Mouse (Mus musculus) embryonic facial prominence, embryonic 14.5 days (tissue): ENCODE measurements around the gene Acp2. TPM values are rescaled to one million over a fixed set of nuclear protein-coding genes. Genes with fewer than 3 reads are reported as not detected.
A peak's percentile ranks its signal among the peaks of the same experiment; 100 is the strongest.

Experiments
- ATAC-seq: fragments of 200-750 bp; cut with Nextera tagmentation; 2 replicates; pipeline ENCODE4 v1.8.0; 2017; ENCODE audit warnings: low read depth, moderate number of reproducible peaks, moderate TSS enrichment
- DNase-seq: peaks from one replicate; pipeline ENCODE4 v3.0.0-alpha.2; 2015; ENCODE audit warnings: low spot score
- H3K27ac ChIP-seq: fragments of 300-500 bp; sonication (generic); replicated peaks from 2 replicates; pipeline ENCODE4 v1.5.1; 2014; ENCODE audit warnings: low read depth, mild to moderate bottlenecking, low read length, moderate library complexity
- H3K27me3 ChIP-seq: fragments of 300-500 bp; sonication (generic); replicated peaks from 2 replicates; pipeline ENCODE4 v1.6.1; 2014; ENCODE audit warnings: low read length; ENCODE audit not compliant: control insufficient read depth, insufficient read depth
- H3K36me3 ChIP-seq: fragments of 300-500 bp; sonication (generic); 2 replicates; pipeline ENCODE4 v1.6.1; 2014; ENCODE audit warnings: low read length, mixed read lengths; ENCODE audit not compliant: control insufficient read depth, insufficient read depth
- H3K4me1 ChIP-seq: fragments of 300-500 bp; sonication (generic); 2 replicates; pipeline ENCODE4 v1.6.1; 2014; ENCODE audit warnings: antibody characterized with exemption, low read length; ENCODE audit not compliant: control insufficient read depth, insufficient read depth
- H3K4me2 ChIP-seq: fragments of 300-500 bp; sonication (generic); 2 replicates; pipeline ENCODE4 v1.6.1; 2014; ENCODE audit warnings: low read depth, mild to moderate bottlenecking, low read length, moderate library complexity, mixed read lengths
- H3K4me3 ChIP-seq: fragments of 300-500 bp; sonication (generic); 2 replicates; pipeline ENCODE4 v1.5.1; 2014; ENCODE audit warnings: low read depth, mild to moderate bottlenecking, low read length
- H3K9ac ChIP-seq: fragments of 300-500 bp; sonication (generic); 2 replicates; pipeline ENCODE4 v1.6.1; 2014; ENCODE audit warnings: low read depth, mild to moderate bottlenecking, low read length, moderate library complexity, mixed read lengths
- H3K9me3 ChIP-seq: fragments of 300-500 bp; sonication (generic); 2 replicates; pipeline ENCODE4 v1.6.1; 2016; ENCODE audit warnings: low read length; ENCODE audit not compliant: control insufficient read depth
- WGBS: fragments of 180-500 bp; shearing (Covaris S2); extraction: QIAGEN DNeasy Blood & Tissue Kit; methylation state at CpG from one replicate; pipeline ENCODE4 v1.1.7; 2014; 5-methylcytosine and 5-hydroxymethylcytosine counted together
- polyA plus RNA-seq: library from polyadenylated mRNA; unstranded; fragments of >200 nt; fragmentation: Nextera tagmentation; extraction: Ambion mirVana; gene quantifications from 2 replicates; pipeline ENCODE4 v1.2.1, GENCODE M21; 2014

Acp2 gene
- polyA plus RNA-seq, 1 experiment from 2014 or later = 29.4 TPM

GRCm38 (mm10) chr2:91202972-91203656 is 429 bp downstream of the Acp2 start:
- no peak for ATAC-seq

GRCm38 (mm10) chr2:91206254-91206775 is 3.6 kb downstream of the Acp2 start:
- Histone ChIP-seq H3K9me3 (no peaks in the 10 kb centered on the region), H3K27me3 (no peaks in the 10 kb centered on the region), H3K4me2 (no peak overlapping the region), H3K4me1 (peaks cover 12% of the 10 kb centered on the region), H3K4me3 (no peak overlapping the region), H3K9ac (no peak overlapping the region), H3K36me3 (peaks cover 59% of the 10 kb centered on the region), H3K27ac (no peak overlapping the region)
- 87% methylated on average over 9 of the region's 9 CpGs for WGBS
- DNase-seq (no peak), ATAC-seq (no peak)

More at GRCm38 (mm10) chr2:91202972-91203656, 429 bp downstream of the Acp2 start:
- Histone ChIP-seq H3K4me1 (peaks cover 12% of the 10 kb centered on the region), H3K9ac (peak overlapping the region; percentile 82), H3K4me2 (peak overlapping the region; percentile 71), H3K4me3 (peak overlapping the region; percentile 72), H3K36me3 (peaks cover 29% of the 10 kb centered on the region), H3K27me3 (no peaks in the 10 kb centered on the region), H3K9me3 (no peaks in the 10 kb centered on the region), H3K27ac (peak overlapping the region; percentile 73; the same call in 1 of the 2 replicates)
- WGBS = 11% methylated on average over 20 of the region's 20 CpGs
- DNase-seq = no peak

DNA sequence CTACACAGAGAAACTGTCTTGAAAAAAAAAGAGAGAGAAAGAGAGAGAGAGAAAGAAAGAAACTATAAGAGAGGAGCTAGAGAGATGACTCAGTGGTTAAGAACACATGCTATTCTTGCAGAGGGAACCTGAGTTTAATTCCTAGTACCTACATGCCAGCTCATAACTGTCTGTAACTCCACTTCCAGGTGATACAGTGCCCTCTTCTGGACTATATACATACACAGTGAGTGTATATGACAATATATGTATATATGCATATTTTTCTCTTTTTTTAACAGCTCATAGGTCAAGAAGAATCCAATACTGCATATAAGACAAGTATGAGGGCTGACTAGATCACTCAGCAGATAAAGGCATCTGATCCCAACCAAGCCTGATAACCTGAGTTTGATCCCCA is 10.6 kb downstream of the Acp2 start:
- no peak for DNase-seq
- no peak overlapping the region for H3K27ac ChIP-seq
- no peak for ATAC-seq
- H3K4me3 ChIP-seq = no peak overlapping the region
- no peaks in the 10 kb centered on the region for H3K9me3 ChIP-seq
- H3K9ac ChIP-seq = no peak overlapping the region
- H3K4me1 ChIP-seq = no peaks in the 10 kb centered on the region
- no peak overlapping the region for H3K4me2 ChIP-seq
- no peaks in the 10 kb centered on the region for H3K27me3 ChIP-seq
- peaks cover 76% of the 10 kb centered on the region for H3K36me3 ChIP-seq

DNA sequence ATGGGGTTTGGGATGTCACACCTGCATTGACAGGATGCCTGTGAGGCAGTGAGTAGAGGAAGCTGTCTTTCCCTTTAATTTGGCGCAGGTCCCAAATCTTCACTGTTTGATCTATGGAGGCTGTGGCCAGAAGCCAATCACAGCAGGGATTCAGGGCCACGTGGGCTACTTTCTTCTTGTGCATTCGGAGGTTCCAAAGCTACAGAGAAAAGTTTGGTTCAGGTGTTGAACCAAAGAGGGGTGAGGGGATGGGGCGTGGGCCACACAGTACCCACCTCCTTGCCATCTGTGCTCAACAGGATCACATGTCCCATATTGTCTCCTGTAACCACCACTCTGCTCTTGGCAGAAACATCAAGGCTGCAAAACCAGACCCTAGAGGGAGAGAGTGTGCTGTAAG is 14.3 kb downstream of the Acp2 start:
- no peak overlapping the region for H3K4me2 ChIP-seq
- no peaks in the 10 kb centered on the region for H3K4me1 ChIP-seq
- no peak overlapping the region for H3K27ac ChIP-seq
- no peak overlapping the region for H3K9ac ChIP-seq
- no peaks in the 10 kb centered on the region for H3K27me3 ChIP-seq
- H3K36me3 ChIP-seq = peaks cover 42% of the 10 kb centered on the region
- no peak for ATAC-seq
- H3K9me3 ChIP-seq = no peaks in the 10 kb centered on the region
- no peak overlapping the region for H3K4me3 ChIP-seq
- WGBS = 59% methylated on average over 4 of the region's 4 CpGs
- no peak for DNase-seq

DNA sequence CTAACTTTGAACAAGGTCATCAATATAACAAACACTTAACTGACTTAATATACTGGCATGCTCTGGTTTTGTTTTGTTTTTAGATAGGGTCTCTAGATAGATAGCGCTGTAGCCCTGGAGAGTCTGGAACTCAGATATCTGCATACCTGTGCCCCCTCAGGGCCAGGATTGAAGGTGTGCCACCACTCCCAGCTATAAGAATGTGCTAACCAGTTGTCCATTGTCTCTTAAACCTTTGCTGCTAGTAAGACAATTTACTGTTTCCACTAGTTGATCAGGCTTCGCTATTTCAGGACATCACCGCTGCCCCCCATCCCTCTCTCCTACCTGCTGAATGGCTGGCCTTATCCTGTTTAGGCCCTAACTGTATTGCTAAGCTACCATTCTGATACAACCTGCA is 17.8 kb downstream of the Acp2 start:
- peaks cover 14% of the 10 kb centered on the region; the same call in 1 of the 2 replicates for H3K36me3 ChIP-seq
- H3K9me3 ChIP-seq = no peaks in the 10 kb centered on the region
- WGBS = 91% methylated on average over 3 of the region's 3 CpGs
- DNase-seq = no peak
- no peak overlapping the region for H3K9ac ChIP-seq
- H3K4me2 ChIP-seq = no peak overlapping the region
- no peak overlapping the region for H3K27ac ChIP-seq
- no peaks in the 10 kb centered on the region for H3K27me3 ChIP-seq
- ATAC-seq = no peak
- H3K4me1 ChIP-seq = no peaks in the 10 kb centered on the region
- H3K4me3 ChIP-seq = no peak overlapping the region

DNA sequence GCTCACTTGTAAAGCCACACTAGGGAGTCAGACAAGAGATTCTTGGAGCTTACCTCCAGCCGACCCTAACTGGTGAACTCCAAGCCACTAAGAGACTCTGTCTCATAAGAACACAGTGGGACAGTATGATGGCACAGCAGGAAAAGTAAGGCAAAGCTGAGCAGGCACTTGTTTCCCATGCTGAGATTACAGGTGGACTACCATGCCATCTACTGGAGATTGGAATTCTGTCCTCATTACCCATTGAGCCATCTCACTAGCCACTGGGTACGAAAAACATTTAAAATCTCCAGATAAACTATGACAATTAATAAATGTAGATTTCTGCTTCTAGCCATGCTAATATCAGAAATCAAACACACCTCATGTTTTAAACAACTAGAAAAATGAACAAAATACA is 20.9 kb downstream of the Acp2 start:
- no peak overlapping the region for H3K27ac ChIP-seq
- H3K4me3 ChIP-seq = no peak overlapping the region
- peaks cover 2% of the 10 kb centered on the region; the same call in 1 of the 2 replicates for H3K36me3 ChIP-seq
- H3K4me2 ChIP-seq = no peak overlapping the region
- no peaks in the 10 kb centered on the region for H3K4me1 ChIP-seq
- H3K9ac ChIP-seq = no peak overlapping the region
- ATAC-seq (no peak), DNase-seq (no peak)
- no peaks in the 10 kb centered on the region for H3K27me3 ChIP-seq
- 84% methylated on average over 2 of the region's 2 CpGs for WGBS
- H3K9me3 ChIP-seq = no peaks in the 10 kb centered on the region

- Histone ChIP-seq H3K9me3 (no peaks in the 10 kb centered on the region), H3K4me2 (no peak overlapping the region), H3K27me3 (no peaks in the 10 kb centered on the region), H3K4me3 (no peak overlapping the region), H3K27ac (no peak overlapping the region), H3K9ac (no peak overlapping the region), H3K4me1 (no peaks in the 10 kb centered on the region), H3K36me3 (peaks cover 21% of the 10 kb centered on the region; the same call in 1 of the 2 replicates)
- ATAC-seq (no peak), DNase-seq (no peak)
- 49% methylated on average over 2 of the region's 2 CpGs for WGBS
Measured at GRCm38 (mm10) chr2:91229735-91230134, 27.1 kb downstream of the Acp2 start.

DNA sequence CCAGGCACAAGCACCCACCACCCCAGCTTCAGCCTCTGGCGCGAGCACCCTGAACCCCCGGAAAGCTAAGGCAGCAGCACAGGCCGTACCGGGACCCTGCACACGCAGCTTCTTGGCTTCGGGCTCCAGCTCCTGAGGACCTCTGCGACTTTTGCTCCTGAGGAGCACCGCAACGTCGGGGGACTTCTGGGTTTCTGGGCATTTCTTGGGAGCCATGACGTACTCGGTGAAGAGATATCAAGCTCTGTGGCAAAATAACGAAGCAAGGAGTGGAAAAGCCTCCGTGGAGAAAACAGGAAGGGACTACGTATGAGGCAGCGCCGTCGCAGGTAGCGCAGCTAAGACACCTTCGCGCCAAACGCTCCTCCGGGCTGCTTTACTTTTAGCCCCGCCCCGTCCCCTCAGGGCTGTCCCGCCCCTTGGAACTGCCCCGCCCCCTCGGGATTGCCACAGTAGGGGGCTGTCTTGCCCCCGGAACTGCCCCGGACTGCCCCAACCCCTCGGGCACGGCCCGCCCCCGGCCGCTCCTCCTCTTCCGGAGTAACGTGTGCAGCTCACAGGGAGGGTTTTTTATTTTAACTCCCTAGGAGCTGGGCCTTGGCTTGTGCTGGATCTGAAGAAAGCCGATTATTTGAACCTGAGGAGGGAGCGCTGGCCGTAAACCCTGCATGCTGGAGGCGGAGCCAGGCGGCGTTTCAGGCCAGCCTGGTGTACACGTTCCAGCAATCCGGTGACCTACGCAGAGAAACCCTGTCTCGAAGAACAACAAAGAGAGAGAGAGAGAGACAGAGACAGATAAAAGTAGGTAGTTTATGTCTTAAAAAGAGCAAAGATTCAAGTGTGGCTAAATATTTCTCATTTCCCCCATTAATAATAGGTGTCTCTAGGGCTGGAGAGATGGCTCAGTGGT is 34.2 kb downstream of the Acp2 start, which contains the start of gene Ddb2:
Gene Ddb2, minus strand, starts transcription at position 382 of the 910 bp plus-strand sequence.
- H3K9me3 ChIP-seq = no peaks in the 10 kb centered on the region
- DNase-seq (peak; percentile 98), ATAC-seq (peak; percentile 99)
- peak within 1 kb of the TSS; percentile 72 for H3K9ac ChIP-seq
- H3K4me2 ChIP-seq = peak within 1 kb of the TSS; percentile 79
- no peaks in the 10 kb centered on the region for H3K27me3 ChIP-seq
- peaks cover 6% of the 10 kb centered on the region; the same call in 1 of the 2 replicates for H3K4me1 ChIP-seq
- H3K4me3 ChIP-seq = peak within 1 kb of the TSS; percentile 59
- WGBS = 2% methylated on average over 41 of the region's 48 CpGs
- peak within 1 kb of the TSS; percentile 88 for H3K27ac ChIP-seq
- 0 out of 2 replicates have a peak, but pooled peaks cover 14% of the 10 kb centered on the region for H3K36me3 ChIP-seq
